Mouse (Mus musculus) E14TG2a.4 (cell line): ENCODE data around the gene Fam205c.

ENCODE experiments used
- CTCF ChIP-seq: conservative IDR thresholded peaks from 2 replicates; pipeline ENCODE4 v1.5.1; 2014; ENCODE audit warnings: low read length
- NANOG ChIP-seq: IDR thresholded peaks from 2 replicates; pipeline ENCODE4 v1.6.1; 2014; ENCODE audit warnings: borderline replicate concordance, low read length, mixed read lengths
- POU5F1 ChIP-seq: IDR thresholded peaks from 2 replicates; pipeline ENCODE4 v1.6.1; 2014; ENCODE audit warnings: low read length, borderline replicate concordance

GRCm38 (mm10) chr4:42872151-42872550 is 1.9 kb downstream of the Fam205c start:
- no peak for TF ChIP-seq CTCF
- TF ChIP-seq NANOG, result no peak
- no peak for TF ChIP-seq POU5F1
